Mouse (Mus musculus) liver, embryonic 13.5 days (tissue): ENCODE results near the gene Ccdc148. TPM values are rescaled to one million over a fixed set of nuclear protein-coding genes. Genes with fewer than 3 reads are reported as not detected.

ENCODE experiments used
- ATAC-seq: fragments of 200-750 bp; cut with Nextera tagmentation; 2 replicates; pipeline ENCODE4 v1.8.0; 2017; ENCODE audit warnings: low read depth, mild to moderate bottlenecking, moderate number of reproducible peaks, moderate library complexity
- DNase-seq: peaks from one replicate; pipeline ENCODE4 v3.0.0; 2022
- H3K27ac ChIP-seq: fragments of 300-500 bp; sonication (generic); 2 replicates; pipeline ENCODE4 v1.5.1; 2015; ENCODE audit warnings: moderate library complexity, mild to moderate bottlenecking, inconsistent platforms
- H3K27me3 ChIP-seq: fragments of 300-500 bp; sonication (generic); 2 replicates; pipeline ENCODE4 v1.6.1; 2015; ENCODE audit warnings: mild to moderate bottlenecking, inconsistent platforms
- H3K36me3 ChIP-seq: fragments of 300-500 bp; sonication (generic); 2 replicates; pipeline ENCODE4 v1.6.1; 2015; ENCODE audit warnings: mild to moderate bottlenecking, inconsistent platforms
- H3K4me1 ChIP-seq: fragments of 300-500 bp; sonication (generic); replicated peaks from 2 replicates; pipeline ENCODE4 v1.6.1; 2015; ENCODE audit warnings: inconsistent platforms
- H3K4me2 ChIP-seq: fragments of 300-500 bp; sonication (generic); 2 replicates; pipeline ENCODE4 v1.6.1; 2015; ENCODE audit warnings: inconsistent platforms, mild to moderate bottlenecking, moderate library complexity
- H3K4me3 ChIP-seq: fragments of 300-500 bp; sonication (generic); replicated peaks from 2 replicates; pipeline ENCODE4 v1.5.1; 2015; ENCODE audit warnings: mild to moderate bottlenecking, inconsistent platforms
- H3K9ac ChIP-seq: fragments of 300-500 bp; sonication (generic); 2 replicates; pipeline ENCODE4 v1.6.1; 2015; ENCODE audit warnings: mild to moderate bottlenecking, inconsistent platforms
- H3K9me3 ChIP-seq: fragments of 300-500 bp; sonication (generic); replicated peaks from 2 replicates; pipeline ENCODE4 v1.6.1; 2016; ENCODE audit warnings: inconsistent platforms
- WGBS: fragments of 180-500 bp; shearing (Covaris S2); methylation state at CpG from one replicate; pipeline ENCODE4 v1.1.7; 2015; ENCODE audit not compliant: insufficient replicate concordance; 5-methylcytosine and 5-hydroxymethylcytosine counted together
- polyA plus RNA-seq: library from polyadenylated mRNA; unstranded; fragments of >200 nt; fragmentation: Nextera tagmentation; extraction: Ambion mirVana; gene quantifications from 2 replicates; pipeline ENCODE4 v1.2.1, GENCODE M21; 2015

Gene Ccdc148
- polyA plus RNA-seq, 1 experiment from 2014 or later, result 0.25 TPM

DNA sequence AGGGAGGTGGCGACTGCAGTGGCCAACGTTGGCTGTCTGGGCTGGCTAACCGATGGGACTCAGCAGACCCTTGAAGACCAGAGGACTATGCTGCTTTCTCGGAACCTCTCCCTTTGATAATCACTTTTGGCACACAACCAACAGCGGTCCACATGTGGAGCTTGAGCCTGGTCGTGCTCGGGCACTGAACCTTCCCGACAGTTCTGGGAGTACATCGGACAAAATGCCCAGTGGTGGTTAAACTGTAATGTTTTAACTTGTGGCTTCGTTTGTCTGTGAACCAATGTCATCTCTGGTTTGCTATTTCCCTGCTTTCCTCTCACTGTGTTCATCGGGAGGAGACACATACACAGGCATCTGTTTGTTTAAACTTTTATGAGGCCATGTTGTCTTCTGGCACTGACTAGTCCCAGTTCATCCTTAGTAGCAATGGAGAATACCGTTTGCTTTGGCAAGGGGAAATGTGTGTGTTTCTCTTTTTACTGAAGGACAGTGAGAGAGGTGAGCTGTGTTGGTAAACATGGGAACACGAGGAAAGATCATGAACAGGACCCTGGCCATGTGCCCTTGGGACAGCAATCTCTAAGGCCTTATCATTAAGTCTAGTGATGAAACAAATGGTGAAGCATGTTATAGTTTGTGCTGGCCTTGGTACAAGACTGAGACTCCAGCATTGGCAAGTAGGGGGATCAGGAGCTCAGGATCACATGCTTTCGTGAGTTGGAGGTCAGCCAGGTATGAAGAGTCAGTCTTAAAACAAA, 167.9 kb downstream of the Ccdc148 start:
- no peaks in the 10 kb centered on the region for H3K36me3 ChIP-seq
- no peak overlapping the region for H3K27ac ChIP-seq
- DNase-seq (no peak), ATAC-seq (no peak)
- no peak overlapping the region for H3K4me2 ChIP-seq
- no peaks in the 10 kb centered on the region for H3K4me1 ChIP-seq
- H3K4me3 ChIP-seq, result no peak overlapping the region
- WGBS, result 67% methylated on average over 14 of the region's 14 CpGs
- H3K9ac ChIP-seq, result no peak overlapping the region
- H3K27me3 ChIP-seq, result no peaks in the 10 kb centered on the region
- H3K9me3 ChIP-seq, result no peaks in the 10 kb centered on the region

DNA sequence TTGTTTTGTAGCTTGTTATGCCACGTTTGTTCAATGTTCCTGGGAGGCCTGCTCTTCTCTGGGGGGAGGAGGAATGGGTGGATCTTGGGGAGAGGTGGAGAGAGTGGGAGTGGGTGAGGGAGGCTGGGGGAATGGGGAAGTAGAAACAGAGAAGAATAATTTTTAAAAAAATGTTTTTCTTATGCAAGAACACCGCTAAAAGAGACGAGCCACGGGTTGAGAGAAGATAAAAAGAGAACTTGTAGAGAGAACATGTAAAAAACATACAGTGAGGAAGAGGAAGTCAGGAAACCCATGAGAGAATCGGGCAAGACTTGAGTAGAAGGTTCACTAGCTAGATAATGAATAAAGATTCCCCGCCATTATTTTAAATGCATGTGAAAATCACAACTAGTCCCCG, 182.4 kb downstream of the Ccdc148 start:
- no peaks in the 10 kb centered on the region for H3K9me3 ChIP-seq
- 60% methylated on average over 7 of the region's 7 CpGs for WGBS
- no peaks in the 10 kb centered on the region for H3K27me3 ChIP-seq
- H3K36me3 ChIP-seq, result no peaks in the 10 kb centered on the region
- ATAC-seq, result no peak
- H3K27ac ChIP-seq, result no peak overlapping the region
- no peak overlapping the region for H3K4me3 ChIP-seq
- H3K4me2 ChIP-seq, result no peak overlapping the region
- no peak overlapping the region for H3K9ac ChIP-seq
- H3K4me1 ChIP-seq, result no peaks in the 10 kb centered on the region
- DNase-seq, result no peak

DNA sequence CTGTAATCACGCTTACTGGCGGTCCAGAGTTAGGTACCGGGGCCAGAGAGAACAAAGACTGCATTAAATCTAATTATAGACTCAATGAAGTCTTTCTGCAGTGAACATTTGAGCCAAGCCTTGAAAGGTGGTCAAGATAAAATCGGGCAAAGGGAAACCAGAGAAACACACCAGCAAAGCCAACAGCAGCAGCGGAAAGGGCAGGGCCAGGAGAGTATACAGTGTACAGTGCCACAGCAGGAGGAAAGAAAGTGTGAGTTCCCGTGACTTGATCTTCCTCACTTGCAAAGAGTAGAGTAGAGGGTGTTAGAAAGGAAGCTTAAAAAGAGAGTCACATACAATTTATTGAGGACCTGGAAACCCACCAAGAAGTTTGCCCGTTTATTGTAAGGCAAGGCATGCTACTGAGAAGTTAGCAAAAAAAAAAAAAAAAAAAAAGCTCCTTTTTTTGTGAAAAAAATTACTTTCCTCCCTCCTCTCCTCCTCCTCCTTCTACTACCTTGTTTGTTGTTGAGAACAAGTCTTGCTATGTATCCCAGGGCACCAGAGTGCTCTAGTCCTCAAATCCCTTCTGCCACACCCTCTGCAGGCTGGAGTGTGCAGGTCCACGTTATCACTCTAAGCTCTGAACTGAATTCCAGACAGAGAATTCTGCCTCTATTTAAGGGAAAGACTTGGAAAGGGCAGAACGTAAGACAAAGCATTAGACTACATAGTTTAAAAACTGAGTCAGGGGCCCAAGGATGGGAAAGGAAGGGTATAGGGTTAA, 188.8 kb downstream of the Ccdc148 start:
- Histone ChIP-seq H3K27me3 (no peaks in the 10 kb centered on the region), H3K4me1 (no peaks in the 10 kb centered on the region), H3K4me2 (no peak overlapping the region), H3K9ac (no peak overlapping the region), H3K27ac (no peak overlapping the region), H3K36me3 (no peaks in the 10 kb centered on the region), H3K9me3 (no peaks in the 10 kb centered on the region), H3K4me3 (no peak overlapping the region)
- ATAC-seq (no peak), DNase-seq (no peak)
- 65% methylated on average over 9 of the region's 9 CpGs for WGBS

DNA sequence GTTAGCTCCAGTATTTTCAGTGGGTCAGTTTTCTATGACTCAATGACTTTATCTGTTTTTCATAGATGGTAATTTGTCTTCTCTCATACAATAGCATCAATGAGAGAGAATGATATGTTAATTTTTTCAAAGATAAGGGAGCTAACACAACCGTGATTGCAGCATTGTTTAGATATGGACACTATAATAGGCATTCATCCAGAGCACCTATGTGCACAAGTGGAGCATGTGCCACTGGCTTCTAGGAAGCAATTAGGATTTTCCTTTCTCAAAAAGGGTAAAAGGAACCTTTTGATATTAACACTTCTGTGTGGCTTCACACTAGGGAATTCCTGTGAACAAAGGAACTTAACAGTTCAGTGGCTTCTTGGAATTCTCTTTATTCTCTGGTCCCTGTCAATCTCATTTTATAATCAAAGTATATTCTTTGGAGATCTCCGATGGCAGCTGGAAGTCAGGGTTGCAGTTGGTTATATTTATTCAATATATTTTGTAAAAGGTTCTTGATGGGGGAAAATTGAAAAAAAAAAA, 203.6 kb downstream of the Ccdc148 start:
- Histone ChIP-seq H3K4me2 (no peak overlapping the region), H3K4me3 (no peak overlapping the region), H3K36me3 (no peaks in the 10 kb centered on the region), H3K9ac (no peak overlapping the region), H3K4me1 (no peaks in the 10 kb centered on the region), H3K27ac (no peak overlapping the region), H3K27me3 (no peaks in the 10 kb centered on the region), H3K9me3 (no peaks in the 10 kb centered on the region)
- DNase-seq (no peak), ATAC-seq (no peak)
- WGBS, result 54% methylated on average over 2 of the region's 2 CpGs

GRCm38 (mm10) chr2:58956351-58956750, 204.1 kb downstream of the Ccdc148 start:
- WGBS, result 71% methylated on average over 2 of the region's 2 CpGs
- Histone ChIP-seq H3K9ac (no peak overlapping the region), H3K9me3 (no peaks in the 10 kb centered on the region), H3K27ac (no peak overlapping the region), H3K4me1 (no peaks in the 10 kb centered on the region), H3K4me2 (no peak overlapping the region), H3K36me3 (no peaks in the 10 kb centered on the region), H3K27me3 (no peaks in the 10 kb centered on the region), H3K4me3 (no peak overlapping the region)
- no peak for ATAC-seq
- DNase-seq, result no peak

DNA sequence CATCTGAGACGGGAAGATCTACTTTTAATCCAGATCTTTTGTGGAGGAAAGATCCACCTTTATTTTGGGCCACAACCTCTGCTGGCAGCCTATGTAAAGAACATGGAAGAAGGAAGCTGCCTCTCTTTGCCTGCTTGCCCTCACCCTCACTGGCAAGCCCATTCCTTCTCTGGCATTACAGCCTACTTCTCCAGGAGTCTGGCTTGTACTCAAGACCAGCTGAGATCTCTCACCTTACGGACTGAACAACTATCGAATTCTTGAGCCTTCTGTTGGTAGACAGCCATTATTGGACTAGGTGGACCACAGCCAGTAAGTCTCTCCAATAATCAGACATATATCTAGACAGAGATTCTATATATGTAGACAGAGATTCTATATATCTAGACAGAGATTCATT, 208.4 kb downstream of the Ccdc148 start:
- no peaks in the 10 kb centered on the region for H3K9me3 ChIP-seq
- H3K4me1 ChIP-seq, result no peaks in the 10 kb centered on the region
- WGBS, result 63% methylated on average over 3 of the region's 3 CpGs
- no peak overlapping the region for H3K4me3 ChIP-seq
- H3K27me3 ChIP-seq, result no peaks in the 10 kb centered on the region
- H3K36me3 ChIP-seq, result no peaks in the 10 kb centered on the region
- no peak overlapping the region for H3K27ac ChIP-seq
- DNase-seq (no peak), ATAC-seq (no peak)
- H3K4me2 ChIP-seq, result no peak overlapping the region
- H3K9ac ChIP-seq, result no peak overlapping the region

DNA sequence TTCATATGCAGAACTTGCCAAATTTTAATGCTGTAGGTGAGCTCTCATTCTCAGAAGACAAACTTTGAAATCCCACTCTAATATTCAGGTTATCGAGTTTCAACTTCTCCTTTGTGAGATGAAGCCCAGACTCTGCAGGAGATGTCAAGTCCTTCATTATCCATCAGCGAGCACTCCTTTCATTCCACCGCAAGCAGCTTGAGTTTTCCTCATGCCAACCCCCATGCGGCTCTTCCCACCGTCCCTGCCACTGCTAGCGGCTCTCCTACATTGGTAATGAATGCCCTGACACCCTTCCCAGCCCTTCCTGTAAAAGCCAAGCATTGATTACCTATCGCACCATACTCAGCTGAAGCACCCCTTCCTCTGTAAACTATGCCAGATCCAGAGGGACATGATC, 211.7 kb downstream of the Ccdc148 start:
- no peak overlapping the region for H3K4me2 ChIP-seq
- no peak for DNase-seq
- no peaks in the 10 kb centered on the region for H3K4me1 ChIP-seq
- H3K9me3 ChIP-seq, result no peaks in the 10 kb centered on the region
- no peaks in the 10 kb centered on the region for H3K36me3 ChIP-seq
- H3K27me3 ChIP-seq, result no peaks in the 10 kb centered on the region
- WGBS, result 60% methylated on average over 7 of the region's 7 CpGs
- H3K27ac ChIP-seq, result no peak overlapping the region
- no peak for ATAC-seq
- no peak overlapping the region for H3K4me3 ChIP-seq
- H3K9ac ChIP-seq, result no peak overlapping the region

DNA sequence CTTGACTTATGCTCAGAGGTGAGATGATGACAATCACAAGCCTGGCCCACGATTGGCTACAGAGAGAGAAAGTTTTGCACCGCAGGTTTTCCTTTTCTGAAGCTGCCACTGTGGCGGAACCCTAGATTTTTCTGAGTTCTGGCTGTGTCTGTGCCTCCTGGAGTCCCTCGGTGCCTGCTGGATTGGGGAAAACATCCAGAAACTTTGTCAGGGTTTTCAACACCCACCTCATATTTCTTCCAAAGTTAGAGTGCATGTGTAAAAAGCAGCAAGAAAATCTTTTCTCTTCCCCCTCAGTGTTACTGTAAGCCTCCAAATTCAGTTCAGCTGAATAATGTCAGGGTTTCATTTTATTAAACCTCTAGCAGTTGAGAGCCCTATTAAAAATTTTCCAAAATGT, 219.1 kb downstream of the Ccdc148 start:
- DNase-seq, result no peak

GRCm38 (mm10) chr2:58925551-58925950, 234.9 kb downstream of the Ccdc148 start:
- ATAC-seq, result no peak
- DNase-seq, result no peak
- Histone ChIP-seq H3K4me1 (no peaks in the 10 kb centered on the region), H3K4me3 (no peak overlapping the region), H3K9me3 (no peaks in the 10 kb centered on the region), H3K27ac (no peak overlapping the region), H3K27me3 (no peaks in the 10 kb centered on the region), H3K9ac (no peak overlapping the region), H3K36me3 (no peaks in the 10 kb centered on the region), H3K4me2 (no peak overlapping the region)
- WGBS, result 80% methylated on average over 2 of the region's 2 CpGs

More for the DNA sequence above, 219.1 kb downstream of the Ccdc148 start:
- H3K4me2 ChIP-seq, result no peak overlapping the region
- WGBS, result 70% methylated on average over 4 of the region's 4 CpGs
- H3K27ac ChIP-seq, result no peak overlapping the region
- no peaks in the 10 kb centered on the region for H3K9me3 ChIP-seq
- no peak overlapping the region for H3K9ac ChIP-seq
- no peaks in the 10 kb centered on the region for H3K36me3 ChIP-seq
- no peaks in the 10 kb centered on the region for H3K4me1 ChIP-seq
- H3K27me3 ChIP-seq, result no peaks in the 10 kb centered on the region
- no peak overlapping the region for H3K4me3 ChIP-seq
- no peak for ATAC-seq

DNA sequence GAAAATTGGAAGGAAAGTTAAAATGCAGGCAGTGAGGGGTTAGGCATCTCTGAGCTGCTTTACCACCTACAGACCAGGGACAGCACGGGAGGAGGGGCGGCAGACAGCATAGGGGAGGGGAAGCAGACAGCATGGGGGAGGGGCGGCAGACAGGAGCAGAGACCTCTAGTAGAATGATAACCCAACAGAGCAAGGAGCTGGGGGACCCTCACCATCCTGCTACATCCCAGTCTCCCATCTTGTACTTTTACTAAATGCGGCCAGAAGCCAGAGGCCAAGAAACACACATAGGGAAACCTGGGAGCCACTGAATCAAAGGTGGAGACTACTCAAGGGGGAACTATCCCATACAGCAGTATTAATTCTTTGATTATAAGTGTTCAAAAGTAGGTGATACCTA, 242.1 kb downstream of the Ccdc148 start:
- H3K4me2 ChIP-seq, result no peak overlapping the region
- H3K9me3 ChIP-seq, result no peaks in the 10 kb centered on the region
- no peaks in the 10 kb centered on the region for H3K27me3 ChIP-seq
- H3K36me3 ChIP-seq, result no peaks in the 10 kb centered on the region
- WGBS, result 57% methylated on average over 4 of the region's 4 CpGs
- no peak for DNase-seq
- no peaks in the 10 kb centered on the region for H3K4me1 ChIP-seq
- ATAC-seq, result no peak
- H3K27ac ChIP-seq, result no peak overlapping the region
- no peak overlapping the region for H3K4me3 ChIP-seq
- H3K9ac ChIP-seq, result no peak overlapping the region

GRCm38 (mm10) chr2:58912339-58912738, 248.1 kb downstream of the Ccdc148 start:
- ATAC-seq, result no peak
- 74% methylated on average over 9 of the region's 9 CpGs for WGBS

More at GRCm38 (mm10) chr2:58912339-58912738, 248.1 kb downstream of the Ccdc148 start:
- Histone ChIP-seq H3K4me1 (no peaks in the 10 kb centered on the region), H3K27ac (no peak overlapping the region), H3K36me3 (no peaks in the 10 kb centered on the region), H3K9ac (no peak overlapping the region), H3K9me3 (no peaks in the 10 kb centered on the region), H3K27me3 (no peaks in the 10 kb centered on the region), H3K4me3 (no peak overlapping the region), H3K4me2 (no peak overlapping the region)
- DNase-seq, result no peak
